Mouse (Mus musculus): ENCODE data around the gene Chd1l. TPM values are rescaled to one million over a fixed set of nuclear protein-coding genes. Genes with fewer than 3 reads are reported as not detected.

Chd1l gene
- total RNA-seq, 2 experiments from 2014 or later, result 8.8 to 9.5 TPM

GRCm38 (mm10) chr3:97540171-97540570, 69.8 kb downstream of the Chd1l start:
- intact Hi-C loops (cut with DNase I), result no loop called here
- no peak for DNase-seq (ENCODE audit: low spot score in 2 of 2)

DNA sequence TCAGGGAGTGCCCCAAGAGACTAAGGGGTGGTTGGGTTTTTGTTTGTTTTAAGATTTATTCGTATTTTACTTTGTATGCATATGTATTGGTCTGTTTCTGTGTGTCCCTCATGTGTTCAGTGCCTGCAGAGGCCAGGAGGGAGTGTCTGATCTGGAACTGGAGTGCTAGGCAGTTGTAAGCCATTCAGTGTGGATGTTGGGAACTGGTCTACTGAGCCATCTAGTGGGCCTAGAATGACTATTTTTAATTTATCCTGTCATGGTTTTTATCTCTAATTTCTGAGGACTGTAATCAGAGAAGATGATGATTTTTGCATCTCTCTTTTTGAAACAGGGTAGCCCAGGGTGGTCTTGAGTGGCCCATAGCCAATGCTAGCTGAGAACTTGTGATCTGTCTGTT, 71.4 kb downstream of the Chd1l start:
- DNase-seq (ENCODE audit: low spot score in 2 of 2), result no peak
- intact Hi-C loops (cut with DNase I), result loop anchor here (10.0 kb wide), 1 partner anchor 144 kb away; no protein-coding TSS in a partner anchor

DNA sequence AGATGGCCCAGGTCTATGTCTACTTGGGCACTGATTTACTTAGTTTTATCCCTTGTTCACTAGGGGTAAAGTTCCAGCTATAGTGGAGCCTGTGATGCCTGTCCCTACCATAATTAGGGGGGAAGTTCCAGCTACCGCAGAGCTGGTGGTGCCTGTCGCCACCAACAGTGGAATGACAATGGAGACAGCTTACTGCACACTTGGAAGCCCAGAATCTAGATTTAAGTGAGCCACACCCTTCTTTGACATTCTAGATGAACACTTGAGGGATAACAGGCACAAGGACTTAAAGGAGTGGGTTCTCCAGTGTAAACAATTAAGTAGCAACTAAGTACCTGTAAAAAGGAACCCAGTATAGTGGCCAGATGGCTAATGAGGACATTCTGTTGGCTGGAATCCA, 73.0 kb downstream of the Chd1l start:
- intact Hi-C loops (cut with DNase I), result loop anchor here (10.0 kb wide), 1 partner anchor 142 kb away; no protein-coding TSS in a partner anchor
- no peak for DNase-seq (ENCODE audit: low spot score in 2 of 2)

DNA sequence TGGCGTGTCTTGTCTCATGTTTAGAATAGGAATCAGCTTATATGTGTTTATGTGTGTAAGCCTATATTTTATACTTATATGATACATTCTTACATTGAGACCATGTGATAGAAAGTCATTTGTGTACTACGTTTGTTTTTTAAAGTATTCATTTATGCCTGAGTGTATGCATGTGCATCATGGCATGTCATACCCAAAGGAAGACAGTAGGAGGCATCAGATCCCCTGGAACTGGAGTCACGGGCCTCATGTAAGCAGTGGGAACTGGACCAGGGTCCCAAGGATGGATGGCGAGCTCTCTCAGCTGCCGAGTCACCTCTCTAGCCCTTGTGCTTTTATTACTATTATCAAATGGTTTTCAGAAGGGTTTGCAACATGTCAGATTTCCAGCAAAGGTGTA, 74.3 kb downstream of the Chd1l start:
- no peak for DNase-seq (ENCODE audit: low spot score in 2 of 2)
- intact Hi-C loops (cut with DNase I), result loop anchor here (10.0 kb wide), 1 partner anchor 141 kb away; no protein-coding TSS in a partner anchor

- no peak for DNase-seq (ENCODE audit: low spot score in 2 of 2)
Observed at GRCm38 (mm10) chr3:97525458-97525857, 84.5 kb downstream of the Chd1l start.

DNA sequence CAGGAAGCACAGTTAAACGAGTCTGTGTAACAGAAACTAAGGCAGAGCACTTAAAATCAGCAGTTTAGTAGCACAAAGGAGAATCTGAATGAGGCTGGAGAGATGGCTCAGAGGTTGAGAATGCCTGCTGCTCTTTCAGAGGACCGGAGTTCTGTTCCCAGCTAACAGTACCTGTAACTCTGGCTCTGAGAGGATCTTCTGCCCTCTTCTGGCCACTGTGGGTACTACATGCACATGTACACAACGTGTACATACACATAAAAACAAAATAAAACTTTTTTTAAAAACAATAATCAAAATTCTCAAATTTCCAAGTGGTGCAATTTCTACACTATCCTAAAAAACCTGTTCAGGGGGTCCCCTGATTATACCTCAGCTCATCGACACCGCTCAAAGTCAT, 85.2 kb downstream of the Chd1l start:
- DNase-seq (ENCODE audit: low spot score in 2 of 2), result no peak
- intact Hi-C loops (cut with DNase I), result no loop called here

More at GRCm38 (mm10) chr3:97525458-97525857, 84.5 kb downstream of the Chd1l start:
- intact Hi-C loops (cut with DNase I), result no loop called here

DNA sequence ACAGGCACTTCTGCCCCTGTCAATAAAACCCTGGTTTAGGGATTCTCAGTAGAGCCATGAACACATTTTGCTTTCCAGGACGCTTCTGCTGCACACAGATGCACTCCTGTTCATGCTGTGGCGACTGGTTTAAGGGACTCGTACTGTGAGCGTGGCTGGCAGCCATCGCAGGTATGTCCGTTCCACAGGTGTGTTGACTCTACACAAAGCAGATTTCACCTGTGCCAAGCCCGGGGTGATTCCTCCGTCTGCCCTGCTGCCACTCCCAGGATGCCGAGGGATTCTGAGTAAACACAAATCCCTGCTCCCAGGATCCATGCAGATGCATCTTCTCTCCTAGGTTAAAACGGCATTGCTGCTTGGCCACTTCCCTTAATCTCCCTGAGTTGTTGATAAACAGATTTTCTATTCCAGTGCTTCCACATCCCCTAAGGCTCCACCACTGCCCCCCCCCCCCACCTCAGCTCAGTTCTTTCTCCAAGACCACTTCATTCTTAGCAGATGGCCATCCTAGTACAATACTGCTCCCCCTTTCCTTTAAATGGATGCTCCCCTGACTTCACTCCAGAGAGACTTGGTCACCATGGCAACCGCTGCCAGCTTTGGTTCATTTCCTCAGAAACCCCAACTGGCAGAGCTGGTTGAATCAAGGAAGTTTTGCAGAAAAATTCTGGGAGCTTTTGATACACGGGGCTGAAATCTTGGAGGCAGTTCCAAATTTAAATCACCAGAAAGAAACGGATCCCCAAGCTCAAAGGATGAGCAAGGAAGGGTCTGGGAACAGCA, 87.9 kb downstream of the Chd1l start:
- DNase-seq (ENCODE audit: low spot score in 2 of 2), result peak; percentile 80 to 82
- intact Hi-C loops (cut with DNase I), result no loop called here

- intact Hi-C loops (cut with DNase I), result no loop called here
- peak; percentile 34 to 35 for DNase-seq (ENCODE audit: low spot score in 2 of 2)
Observed at GRCm38 (mm10) chr3:97519883-97520282, 90.1 kb downstream of the Chd1l start.

DNA sequence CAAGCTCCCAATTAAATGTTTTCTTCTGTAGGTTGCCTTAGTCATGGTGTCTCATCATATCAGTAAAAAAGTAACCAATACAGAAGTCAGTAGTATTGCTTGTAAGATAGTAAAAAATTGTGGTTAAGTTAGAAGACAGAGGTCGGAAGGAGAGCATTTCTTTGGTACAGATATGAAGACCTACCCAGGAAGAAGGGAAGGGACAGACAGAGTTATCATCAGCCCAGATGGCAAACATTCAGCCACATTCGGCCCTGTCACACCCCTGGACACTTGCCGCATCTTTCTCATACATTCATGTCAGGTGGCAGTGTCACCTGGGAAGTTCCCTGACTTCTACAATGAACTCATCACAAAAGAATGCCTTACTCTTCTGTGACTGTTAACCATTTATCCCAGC, 97.7 kb downstream of the Chd1l start:
- intact Hi-C loops (cut with DNase I), result no loop called here
- DNase-seq (ENCODE audit: low spot score in 2 of 2), result no peak

Other genes starting within 250 kb of the Chd1l start
- gene Olfr1402, start 188.2 kb downstream of the Chd1l start, total RNA-seq (2021), result not detected
- gene Fmo5, start 18.6 kb upstream of the Chd1l start, total RNA-seq (2021), result 1 to 10 TPM; 3.2 to 3.6 TPM
- gene Prkab2, start 48.0 kb upstream of the Chd1l start, total RNA-seq (2021), result 10 to 100 TPM; 26.4 to 30.8 TPM
- not detected for gene Gm17651, start 64.5 kb upstream of the Chd1l start, total RNA-seq (2021)

All from left cerebral cortex, postnatal 36 days (tissue).